Mouse (Mus musculus) liver, embryonic 16.5 days (tissue): ENCODE results near the gene Wdr72. TPM values are rescaled to one million over a fixed set of nuclear protein-coding genes. Genes with fewer than 3 reads are reported as not detected.

Experiments
- ATAC-seq: fragments of 200-750 bp; cut with Nextera tagmentation; 2 replicates; pipeline ENCODE4 v1.8.0; 2017; ENCODE audit warnings: low read depth, mild to moderate bottlenecking, moderate number of reproducible peaks, moderate library complexity
- H3K27ac ChIP-seq: fragments of 300-500 bp; sonication (generic); 2 replicates; pipeline ENCODE4 v1.5.1; 2014; ENCODE audit warnings: mild to moderate bottlenecking, low read length
- H3K27me3 ChIP-seq: fragments of 300-500 bp; sonication (generic); 2 replicates; pipeline ENCODE4 v1.6.1; 2014; ENCODE audit warnings: low read depth, low read length, mixed read lengths; ENCODE audit not compliant: control insufficient read depth, insufficient read depth
- H3K36me3 ChIP-seq: fragments of 300-500 bp; sonication (generic); 2 replicates; pipeline ENCODE4 v1.6.1; 2014; ENCODE audit warnings: mild to moderate bottlenecking; ENCODE audit not compliant: control insufficient read depth, insufficient read depth
- H3K4me1 ChIP-seq: fragments of 300-500 bp; sonication (generic); 2 replicates; pipeline ENCODE4 v1.6.1; 2014; ENCODE audit warnings: low read depth, low read length, mixed read lengths; ENCODE audit not compliant: control insufficient read depth
- H3K4me2 ChIP-seq: fragments of 300-500 bp; sonication (generic); 2 replicates; pipeline ENCODE4 v1.6.1; 2014; ENCODE audit warnings: low read depth, low read length, mixed read lengths
- H3K4me3 ChIP-seq: fragments of 300-500 bp; sonication (generic); 2 replicates; pipeline ENCODE4 v1.5.1; 2014; ENCODE audit warnings: low read depth, mild to moderate bottlenecking, low read length
- H3K9ac ChIP-seq: fragments of 300-500 bp; sonication (generic); 2 replicates; pipeline ENCODE4 v1.6.1; 2014; ENCODE audit warnings: low read depth, low read length
- H3K9me3 ChIP-seq: fragments of 300-500 bp; sonication (generic); replicated peaks from 2 replicates; pipeline ENCODE4 v1.6.1; 2016; ENCODE audit warnings: low read length; ENCODE audit not compliant: control insufficient read depth
- WGBS: fragments of 180-500 bp; shearing (Covaris S2); extraction: QIAGEN DNeasy Blood & Tissue Kit; methylation state at CpG from one replicate; pipeline ENCODE4 v1.1.7; 2014; ENCODE audit not compliant: insufficient replicate concordance; 5-methylcytosine and 5-hydroxymethylcytosine counted together
- polyA plus RNA-seq: library from polyadenylated mRNA; unstranded; fragments of >200 nt; fragmentation: Nextera tagmentation; extraction: Ambion mirVana; gene quantifications from 2 replicates; pipeline ENCODE4 v1.2.1, GENCODE M21; 2015

The Wdr72 gene
- polyA plus RNA-seq, 1 experiment from 2014 or later: 0.04 TPM

GRCm38 (mm10) chr9:74169904-74170303 lies 59.7 kb downstream of the Wdr72 start:
- Histone ChIP-seq H3K4me3 (no peak overlapping the region), H3K9ac (no peak overlapping the region), H3K27me3 (no peaks in the 10 kb centered on the region), H3K27ac (no peak overlapping the region), H3K36me3 (no peaks in the 10 kb centered on the region), H3K9me3 (no peaks in the 10 kb centered on the region), H3K4me2 (no peak overlapping the region), H3K4me1 (no peaks in the 10 kb centered on the region)
- no peak for ATAC-seq
- 73% methylated on average over 6 of the region's 6 CpGs for WGBS

GRCm38 (mm10) chr9:74186748-74187400 lies 76.7 kb downstream of the Wdr72 start:
- WGBS: 58% methylated on average over 16 of the region's 16 CpGs
- Histone ChIP-seq H3K9ac (no peak overlapping the region), H3K4me3 (no peak overlapping the region), H3K36me3 (no peaks in the 10 kb centered on the region), H3K9me3 (no peaks in the 10 kb centered on the region), H3K4me1 (no peaks in the 10 kb centered on the region), H3K4me2 (no peak overlapping the region), H3K27me3 (no peaks in the 10 kb centered on the region), H3K27ac (no peak overlapping the region)
- no peak for ATAC-seq

- no peak overlapping the region for H3K4me2 ChIP-seq
These were observed 77.4 kb downstream of the Wdr72 start for GRCm38 (mm10) chr9:74187401-74188029.

GRCm38 (mm10) chr9:74194898-74195297 lies 84.7 kb downstream of the Wdr72 start:
- Histone ChIP-seq H3K36me3 (no peaks in the 10 kb centered on the region), H3K9me3 (no peaks in the 10 kb centered on the region), H3K4me3 (no peak overlapping the region), H3K27ac (no peak overlapping the region), H3K27me3 (no peaks in the 10 kb centered on the region), H3K4me1 (no peaks in the 10 kb centered on the region), H3K4me2 (no peak overlapping the region), H3K9ac (no peak overlapping the region)
- 70% methylated on average over 2 of the region's 2 CpGs for WGBS
- no peak for ATAC-seq

More at GRCm38 (mm10) chr9:74187401-74188029, 77.4 kb downstream of the Wdr72 start:
- H3K27me3 ChIP-seq: no peaks in the 10 kb centered on the region
- ATAC-seq: no peak
- no peak overlapping the region for H3K9ac ChIP-seq
- H3K4me3 ChIP-seq: no peak overlapping the region
- no peak overlapping the region for H3K27ac ChIP-seq
- H3K9me3 ChIP-seq: no peaks in the 10 kb centered on the region
- H3K36me3 ChIP-seq: no peaks in the 10 kb centered on the region
- 59% methylated on average over 8 of the region's 8 CpGs for WGBS
- H3K4me1 ChIP-seq: no peaks in the 10 kb centered on the region

- ATAC-seq: no peak
- H3K27me3 ChIP-seq: no peaks in the 10 kb centered on the region
- WGBS: 73% methylated on average over 6 of the region's 6 CpGs
- H3K4me3 ChIP-seq: no peak overlapping the region
- H3K27ac ChIP-seq: no peak overlapping the region
- no peak overlapping the region for H3K9ac ChIP-seq
- no peak overlapping the region for H3K4me2 ChIP-seq
- H3K4me1 ChIP-seq: no peaks in the 10 kb centered on the region
- H3K36me3 ChIP-seq: no peaks in the 10 kb centered on the region
- H3K9me3 ChIP-seq: no peaks in the 10 kb centered on the region
These were observed 118.1 kb downstream of the Wdr72 start for GRCm38 (mm10) chr9:74228272-74228671.

GRCm38 (mm10) chr9:74241292-74241691 lies 131.1 kb downstream of the Wdr72 start:
- no peak overlapping the region for H3K4me3 ChIP-seq
- H3K9me3 ChIP-seq: no peaks in the 10 kb centered on the region
- no peak overlapping the region for H3K27ac ChIP-seq
- WGBS: 39% methylated on average over 5 of the region's 5 CpGs
- H3K4me2 ChIP-seq: no peak overlapping the region
- no peaks in the 10 kb centered on the region for H3K36me3 ChIP-seq
- no peak for ATAC-seq
- H3K9ac ChIP-seq: no peak overlapping the region
- H3K4me1 ChIP-seq: no peaks in the 10 kb centered on the region
- no peaks in the 10 kb centered on the region for H3K27me3 ChIP-seq

- H3K4me2 ChIP-seq: no peak overlapping the region
- no peak for ATAC-seq
- 62% methylated on average over 4 of the region's 4 CpGs for WGBS
These were observed 137.9 kb downstream of the Wdr72 start for GRCm38 (mm10) chr9:74248084-74248483.

GRCm38 (mm10) chr9:74249486-74249885 lies 139.3 kb downstream of the Wdr72 start:
- 47% methylated on average over 1 of the region's 1 CpGs for WGBS

More at GRCm38 (mm10) chr9:74248084-74248483, 137.9 kb downstream of the Wdr72 start:
- Histone ChIP-seq H3K27ac (no peak overlapping the region), H3K4me3 (no peak overlapping the region), H3K9me3 (no peaks in the 10 kb centered on the region), H3K9ac (no peak overlapping the region), H3K27me3 (no peaks in the 10 kb centered on the region), H3K4me1 (no peaks in the 10 kb centered on the region), H3K36me3 (no peaks in the 10 kb centered on the region)

GRCm38 (mm10) chr9:74250522-74250921 lies 140.4 kb downstream of the Wdr72 start:
- Histone ChIP-seq H3K27ac (no peak overlapping the region), H3K4me2 (no peak overlapping the region), H3K9ac (no peak overlapping the region), H3K27me3 (no peaks in the 10 kb centered on the region), H3K9me3 (no peaks in the 10 kb centered on the region), H3K4me1 (no peaks in the 10 kb centered on the region), H3K36me3 (no peaks in the 10 kb centered on the region), H3K4me3 (no peak overlapping the region)
- 41% methylated on average over 1 of the region's 1 CpGs for WGBS
- no peak for ATAC-seq

More at GRCm38 (mm10) chr9:74249486-74249885, 139.3 kb downstream of the Wdr72 start:
- Histone ChIP-seq H3K4me2 (no peak overlapping the region), H3K36me3 (no peaks in the 10 kb centered on the region), H3K9ac (no peak overlapping the region), H3K4me3 (no peak overlapping the region), H3K27me3 (no peaks in the 10 kb centered on the region), H3K4me1 (no peaks in the 10 kb centered on the region), H3K27ac (no peak overlapping the region), H3K9me3 (no peaks in the 10 kb centered on the region)
- no peak for ATAC-seq
